Mouse (Mus musculus) splenic B cell, adult 2 months (primary cell): ENCODE results near the gene Ptcd3.
A peak's percentile ranks its signal among the peaks of the same experiment; 100 is the strongest.
"Not testable (repeated sequence)": the region's sequence is repeated elsewhere in the genome, so short reads cannot be mapped to it uniquely, and the experiment has no call there.

ENCODE experiments used
- DNase-seq: peaks from one replicate; pipeline ENCODE4 v3.0.0-alpha.2; 2011; ENCODE audit warnings: low read depth, low spot score
- H3K27me3 ChIP-seq: 2 replicates; pipeline ENCODE4 v1.6.1; 2012; ENCODE audit warnings: mild to moderate bottlenecking, low read length, moderate library complexity, mixed read lengths; ENCODE audit not compliant: control insufficient read depth, poor library complexity, insufficient read depth, severe bottlenecking
- H3K36me3 ChIP-seq: 2 replicates; pipeline ENCODE4 v1.6.1; 2012; ENCODE audit warnings: mild to moderate bottlenecking, low read length, moderate library complexity, mixed read lengths; ENCODE audit not compliant: control insufficient read depth, poor library complexity, insufficient read depth, severe bottlenecking

Gene Ptcd3

DNA sequence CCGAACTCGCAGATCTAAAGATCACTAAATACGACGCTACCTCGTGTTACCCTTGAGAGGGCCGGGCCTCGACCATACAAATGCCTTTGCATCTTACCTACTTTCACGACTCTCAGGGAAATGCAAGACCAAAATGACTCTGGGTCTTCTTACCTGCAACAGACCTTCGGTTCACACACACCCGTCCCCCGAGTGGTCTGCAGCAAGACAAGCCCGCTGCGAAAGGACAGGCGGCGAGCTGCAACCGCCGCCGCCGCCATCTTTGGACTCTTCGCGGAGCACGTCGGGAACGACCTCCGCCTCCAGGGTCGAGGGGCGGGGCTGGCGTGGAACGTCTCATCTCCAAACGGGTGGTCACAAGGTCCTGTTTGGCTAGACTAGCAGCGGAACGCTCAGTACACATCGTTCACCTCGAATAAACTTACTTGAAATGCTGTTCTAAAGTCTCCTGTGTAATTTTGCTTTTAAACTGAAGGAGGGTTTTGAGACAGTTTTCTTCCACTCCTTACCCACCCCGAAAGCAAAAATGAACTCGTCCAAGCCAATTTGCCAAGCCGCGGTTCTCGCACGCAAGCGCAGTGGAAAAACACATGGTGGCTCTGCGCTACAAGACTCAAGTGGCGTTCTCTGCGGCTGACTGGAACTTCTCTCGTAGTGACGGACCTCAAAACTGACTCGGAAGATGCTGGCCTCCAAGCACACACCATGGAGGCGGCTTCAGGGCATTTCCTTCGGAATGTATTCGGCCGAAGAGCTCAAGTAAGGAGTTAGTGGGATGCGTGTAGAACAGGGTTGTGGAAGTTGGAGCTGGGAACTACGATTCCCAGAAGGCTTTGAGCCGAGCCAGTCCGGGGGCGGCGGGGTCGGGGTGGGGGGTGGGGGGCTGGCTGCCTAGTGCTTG, at the start of gene Ptcd3, which contains the start of gene Polr1a:
Ptcd3 (minus strand) TSS at position 270 of the 901 bp plus-strand sequence.
Polr1a (plus strand) TSS at position 573 of the 901 bp plus-strand sequence.
- DNase-seq, result peak; percentile 94
- H3K27me3 ChIP-seq, result no peaks in the 10 kb centered on the region
- H3K36me3 ChIP-seq, result peaks cover 13% of the 10 kb centered on the region

DNA sequence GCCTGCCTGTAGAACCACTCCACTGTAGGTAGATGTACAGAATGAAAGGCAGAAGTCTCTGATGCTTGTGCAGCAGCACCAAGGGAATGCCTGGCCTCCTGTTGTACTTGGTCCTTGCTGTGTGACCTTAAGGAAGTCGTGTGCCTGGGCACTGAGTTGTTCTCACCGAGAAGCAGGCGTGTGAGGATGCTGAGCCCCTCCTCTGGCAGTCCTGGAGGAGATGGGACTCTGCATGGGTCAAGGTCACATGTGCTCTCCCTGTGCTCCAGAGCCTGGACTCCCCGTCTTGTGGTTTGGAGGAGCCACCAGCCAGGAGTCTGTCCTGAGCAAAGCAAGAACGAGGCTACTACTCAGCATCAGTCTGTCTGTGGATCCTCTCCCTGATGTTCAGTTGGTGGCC, 42.6 kb upstream of the Ptcd3 start:
- no peaks in the 10 kb centered on the region for H3K27me3 ChIP-seq
- no peak for DNase-seq
- peaks cover 12% of the 10 kb centered on the region for H3K36me3 ChIP-seq

DNA sequence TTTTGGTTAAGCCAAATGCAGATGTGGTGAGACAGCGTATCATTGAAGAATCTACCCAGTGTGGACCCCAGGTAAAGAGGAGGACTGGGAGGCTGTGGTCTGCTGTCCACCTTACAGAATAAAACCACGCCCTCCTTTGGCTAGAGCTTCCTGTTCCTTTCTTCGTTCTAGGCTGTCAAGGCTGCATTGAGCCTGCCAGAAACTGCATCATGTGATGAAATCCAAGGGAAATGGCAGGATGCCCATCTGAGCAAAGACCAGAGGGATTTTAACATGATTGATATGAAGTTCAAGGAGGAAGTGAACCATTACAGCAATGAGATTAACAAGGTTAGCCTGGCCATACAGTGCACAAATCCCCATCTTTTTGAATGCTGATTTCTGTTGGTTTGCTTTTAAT, 42.0 kb upstream of the Ptcd3 start:
- no peaks in the 10 kb centered on the region for H3K27me3 ChIP-seq
- peaks cover 12% of the 10 kb centered on the region for H3K36me3 ChIP-seq
- DNase-seq, result no peak

DNA sequence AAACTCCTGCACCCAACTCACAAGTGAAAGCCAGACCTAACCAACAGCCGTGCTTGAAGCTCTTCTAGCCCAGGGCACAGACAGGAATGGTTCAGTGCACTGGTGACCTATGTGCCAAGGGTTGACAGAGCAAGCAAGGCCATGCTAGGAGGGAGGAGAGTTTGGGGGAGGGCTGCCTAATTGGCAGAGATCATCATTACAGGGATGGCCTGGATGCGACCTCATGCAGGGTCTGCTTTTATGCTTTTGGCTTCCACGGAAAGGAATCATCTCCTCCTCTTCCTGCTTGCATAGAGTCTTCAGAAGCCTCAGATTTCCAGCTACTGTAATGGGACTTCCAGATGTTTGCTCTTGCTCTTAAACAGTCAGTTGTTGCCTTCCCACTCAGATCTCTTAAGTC, 41.2 kb upstream of the Ptcd3 start:
- no peak for DNase-seq
- H3K36me3 ChIP-seq, result peaks cover 12% of the 10 kb centered on the region
- H3K27me3 ChIP-seq, result no peaks in the 10 kb centered on the region

DNA sequence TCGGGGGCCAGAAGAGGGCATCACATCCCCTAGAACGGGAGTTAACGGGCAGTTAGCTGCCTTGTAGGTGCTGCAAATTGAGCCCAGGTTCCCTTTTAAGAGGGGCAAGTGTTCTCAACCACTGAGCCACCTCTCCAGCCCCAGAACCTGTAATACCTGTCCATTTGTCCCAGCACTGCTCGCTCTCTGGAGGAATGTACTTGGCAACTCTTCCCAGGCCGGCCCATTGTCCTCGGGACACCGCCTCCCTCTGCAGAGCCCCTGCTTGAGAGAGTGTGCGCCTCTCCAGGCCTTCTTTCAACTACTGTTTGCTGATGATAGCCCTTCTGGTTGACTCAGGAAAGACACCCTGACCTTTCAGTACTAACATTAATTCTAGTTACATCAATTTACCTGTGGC, 37.6 kb upstream of the Ptcd3 start:
- peaks cover 10% of the 10 kb centered on the region; the same call in 1 of the 2 replicates for H3K36me3 ChIP-seq
- peak; percentile 15 for DNase-seq
- H3K27me3 ChIP-seq, result no peaks in the 10 kb centered on the region

DNA sequence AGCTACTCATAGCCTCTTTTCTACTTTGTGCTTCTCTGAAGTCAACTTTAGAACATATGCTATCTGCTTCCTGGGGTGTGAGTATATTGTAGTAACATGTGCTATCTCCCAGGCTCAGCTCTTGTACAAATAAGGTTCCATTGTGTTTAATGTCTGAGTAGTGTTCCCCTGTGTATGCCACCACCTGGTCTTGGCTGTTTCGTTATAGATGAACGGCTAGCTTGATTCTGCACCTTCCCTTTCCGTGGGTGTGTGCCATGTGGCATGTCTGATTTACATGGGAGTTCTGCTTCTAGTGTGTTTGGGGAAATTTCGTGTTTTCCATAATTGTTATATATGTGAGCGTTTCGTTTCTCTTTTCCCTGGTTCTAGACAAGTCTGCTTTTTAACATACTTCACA, 36.6 kb upstream of the Ptcd3 start:
- peak; percentile 22 for DNase-seq
- Histone ChIP-seq H3K27me3 (no peaks in the 10 kb centered on the region), H3K36me3 (peaks cover 9% of the 10 kb centered on the region; the same call in 1 of the 2 replicates)

DNA sequence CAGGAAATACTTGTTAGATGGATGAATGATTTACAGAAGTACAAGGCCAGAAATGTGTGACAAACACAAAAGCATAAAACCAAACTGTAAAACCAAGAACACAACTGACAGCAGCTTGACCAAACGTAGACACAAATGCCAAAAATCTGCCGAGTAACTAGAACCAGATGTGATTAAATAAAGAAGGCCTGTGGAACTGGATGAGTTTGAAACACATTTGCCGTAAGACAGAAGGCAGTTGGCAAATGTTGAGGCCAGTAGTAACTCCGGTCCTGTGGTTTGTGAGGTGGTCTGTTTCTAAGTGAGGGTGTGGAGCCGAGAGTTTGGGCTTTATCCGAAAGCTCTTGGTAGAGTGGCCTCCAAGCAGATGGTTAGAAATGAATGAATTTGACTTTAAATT, 32.4 kb upstream of the Ptcd3 start:
- H3K27me3 ChIP-seq, result no peaks in the 10 kb centered on the region
- peaks cover 6% of the 10 kb centered on the region for H3K36me3 ChIP-seq
- no peak for DNase-seq

DNA sequence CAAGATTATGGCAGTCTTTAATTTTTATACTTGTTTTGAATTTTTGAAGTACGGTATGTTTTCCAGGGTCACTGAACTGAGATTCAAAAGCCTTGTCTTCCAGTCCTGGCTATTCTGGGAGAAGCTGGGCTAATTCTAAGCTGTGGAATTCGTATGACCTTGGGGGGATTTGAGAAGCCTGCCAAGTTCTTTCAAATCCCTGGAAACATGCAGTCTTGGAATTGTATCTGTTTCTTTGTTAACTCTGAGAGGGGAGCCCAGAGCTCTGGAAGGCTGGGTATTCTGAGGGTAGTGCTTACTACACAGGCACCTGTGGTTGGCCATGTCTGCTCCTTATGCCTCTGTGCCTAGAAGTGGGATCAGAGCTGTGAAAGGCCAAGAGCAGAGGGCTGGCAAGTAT, 27.2 kb upstream of the Ptcd3 start:
- Histone ChIP-seq H3K36me3 (peaks cover 4% of the 10 kb centered on the region), H3K27me3 (no peaks in the 10 kb centered on the region)
- DNase-seq, result no peak

DNA sequence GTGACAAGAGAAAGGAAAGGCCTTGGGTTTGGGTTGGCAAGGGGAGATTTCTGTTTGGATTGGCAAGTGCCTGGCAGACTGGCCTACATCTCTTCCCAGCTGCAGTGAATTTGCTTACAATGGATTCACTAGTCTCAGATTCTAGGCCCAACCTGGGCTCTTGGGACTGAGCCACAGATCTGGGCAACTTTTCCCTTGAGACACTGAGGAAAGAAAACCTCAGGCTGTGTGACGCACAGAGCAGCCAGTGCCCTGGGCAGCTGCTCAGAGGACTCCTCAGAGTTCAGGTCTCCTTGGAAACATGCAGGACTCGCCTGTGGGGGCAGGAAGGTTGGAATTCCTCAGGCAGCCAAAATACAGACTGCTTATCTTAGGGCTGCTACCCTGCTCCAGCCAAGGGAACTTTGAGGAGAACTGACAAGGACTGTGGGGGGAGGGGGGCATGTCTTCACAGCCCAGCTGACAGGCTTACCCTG, 25.6 kb upstream of the Ptcd3 start:
- peaks cover 4% of the 10 kb centered on the region for H3K36me3 ChIP-seq
- no peak for DNase-seq
- H3K27me3 ChIP-seq, result no peaks in the 10 kb centered on the region

DNA sequence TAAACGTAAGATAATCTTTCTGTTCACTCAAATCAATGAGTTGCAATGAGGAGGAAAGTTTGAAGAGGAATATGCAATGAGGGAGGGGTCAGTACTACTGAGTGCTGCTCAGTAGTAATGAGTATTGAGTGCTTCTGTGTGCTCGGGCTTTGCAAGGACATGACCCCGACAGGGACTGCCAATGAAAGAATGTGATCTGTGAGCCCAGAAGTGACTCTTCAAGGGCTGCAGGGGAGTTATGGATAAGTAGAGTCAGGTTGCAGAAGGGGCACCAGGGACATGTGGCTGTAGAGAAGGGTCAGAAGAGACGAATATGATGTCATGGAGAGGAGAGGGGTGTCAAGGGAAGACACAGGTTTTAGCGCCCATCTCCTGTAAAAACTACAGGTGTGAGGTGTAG, 23.8 kb upstream of the Ptcd3 start:
- Histone ChIP-seq H3K36me3 (peaks cover 4% of the 10 kb centered on the region), H3K27me3 (no peaks in the 10 kb centered on the region)
- DNase-seq, result no peak

DNA sequence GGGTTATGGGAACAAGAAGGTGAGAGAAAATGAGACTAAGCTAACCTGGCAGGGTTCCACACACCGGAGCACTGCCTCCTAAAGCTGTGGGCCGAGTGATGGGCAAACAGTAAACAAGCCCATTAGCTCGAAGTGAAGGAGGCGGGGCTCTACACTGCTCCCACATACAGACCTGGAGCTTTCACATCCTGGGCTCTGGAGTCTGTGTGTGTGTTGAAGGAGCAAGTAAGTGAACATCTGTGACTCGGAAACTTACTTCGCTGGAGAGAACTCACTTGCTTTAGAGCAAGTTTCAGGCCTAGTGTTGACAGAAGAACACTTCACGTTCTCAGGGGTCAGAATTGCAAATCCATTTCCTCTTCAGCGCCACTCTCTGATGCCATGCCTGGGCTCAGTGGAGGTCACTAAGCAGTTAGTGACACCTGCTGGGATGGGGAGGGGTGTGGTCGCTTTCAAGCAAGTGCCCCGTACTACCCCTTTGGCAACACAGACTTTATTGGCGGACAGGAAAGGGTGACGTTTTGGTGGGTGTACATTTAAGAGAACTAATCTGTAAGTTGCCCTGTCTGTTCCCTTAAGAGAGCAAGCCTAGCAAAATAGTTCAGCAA, 22.4 kb upstream of the Ptcd3 start:
- peak; percentile 44 for DNase-seq
- no peaks in the 10 kb centered on the region for H3K27me3 ChIP-seq

DNA sequence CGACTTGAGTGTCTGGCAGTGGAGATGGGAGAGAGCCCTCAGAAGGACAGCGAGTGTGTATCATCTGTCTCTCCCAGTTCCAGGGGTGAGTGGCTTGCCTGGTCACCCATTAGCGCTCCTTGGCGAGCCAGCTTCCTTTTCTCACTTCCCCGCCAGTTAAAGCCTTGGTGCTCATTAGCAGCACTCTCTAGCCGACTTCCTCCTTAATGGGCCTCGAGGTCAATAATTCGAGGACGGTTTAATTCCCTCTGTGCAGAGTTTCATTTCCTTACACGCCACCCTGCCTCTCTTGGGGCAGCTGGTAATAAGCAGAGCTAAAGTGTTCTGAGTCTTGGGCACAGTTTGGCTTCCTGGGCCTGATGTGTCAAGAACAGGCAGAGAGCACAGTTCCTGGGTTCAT, 21.5 kb upstream of the Ptcd3 start:
- DNase-seq, result peak; percentile 63

More for the DNA sequence above, 22.4 kb upstream of the Ptcd3 start:
- H3K36me3 ChIP-seq, result peaks cover 5% of the 10 kb centered on the region

DNA sequence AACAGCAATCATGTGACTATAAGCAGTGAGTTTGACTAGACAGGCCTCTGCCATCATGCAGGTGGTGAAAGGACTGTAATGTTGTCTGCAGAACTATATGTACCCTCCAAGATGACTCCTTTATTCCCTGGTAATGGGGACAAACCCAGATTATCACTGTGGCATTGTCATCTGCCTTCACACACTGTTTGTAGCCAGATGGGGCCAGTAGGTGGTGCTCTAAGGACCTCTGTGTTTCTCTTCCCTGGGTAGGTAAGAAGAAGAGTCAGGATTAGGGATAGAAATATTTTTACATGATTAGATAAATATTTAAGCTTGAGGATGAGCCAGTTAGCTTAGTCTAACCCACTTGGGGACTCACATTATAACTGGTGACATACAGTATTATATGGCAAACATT, 19.4 kb upstream of the Ptcd3 start:
- no peaks in the 10 kb centered on the region for H3K27me3 ChIP-seq
- peak; percentile 61 for DNase-seq
- peaks cover 5% of the 10 kb centered on the region for H3K36me3 ChIP-seq

More for the DNA sequence above, 21.5 kb upstream of the Ptcd3 start:
- Histone ChIP-seq H3K27me3 (no peaks in the 10 kb centered on the region), H3K36me3 (peaks cover 5% of the 10 kb centered on the region)

DNA sequence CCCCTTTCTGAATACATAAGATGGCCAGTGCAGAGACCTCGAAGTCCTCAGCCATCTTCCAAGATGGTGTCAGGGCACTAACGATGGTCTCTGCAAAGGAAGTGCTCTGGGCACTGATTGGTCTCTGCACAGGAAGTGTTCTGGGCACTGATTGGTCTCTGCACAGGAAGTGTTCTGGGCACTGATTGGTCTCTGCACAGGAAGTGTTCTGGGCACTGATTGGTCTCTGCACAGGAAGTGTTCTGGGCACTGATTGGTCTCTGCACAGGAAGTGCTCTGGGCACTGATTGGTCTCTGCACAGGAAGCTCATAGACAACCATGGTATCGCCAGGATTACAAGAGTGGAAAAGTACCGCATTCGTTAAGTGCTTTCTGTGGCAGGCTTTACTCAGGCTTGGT, 16.7 kb upstream of the Ptcd3 start:
- H3K36me3 ChIP-seq, H3K27me3 ChIP-seq, DNase-seq: not testable (repeated sequence)

DNA sequence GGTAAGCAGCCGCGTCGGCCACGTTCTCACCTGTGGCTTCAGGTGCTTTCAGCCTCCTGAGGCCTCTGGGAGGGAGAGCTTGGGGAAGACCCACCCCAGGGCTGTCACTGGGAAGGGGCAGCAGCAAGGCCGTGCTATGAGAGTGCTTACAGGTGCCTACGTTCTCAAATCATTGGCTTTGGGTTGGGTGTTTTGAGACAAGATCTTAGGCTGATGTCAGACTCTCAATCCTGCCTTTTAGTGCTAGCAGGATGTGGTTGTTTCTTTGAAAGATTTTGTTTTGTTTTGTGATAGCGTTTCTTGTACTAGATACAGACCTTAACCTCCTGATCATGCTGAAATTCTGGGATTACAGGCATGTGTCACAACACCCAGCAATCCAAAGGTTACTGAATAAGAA, 12.2 kb upstream of the Ptcd3 start:
- H3K36me3 ChIP-seq, result peaks cover 17% of the 10 kb centered on the region
- no peak for DNase-seq
- H3K27me3 ChIP-seq, result no peaks in the 10 kb centered on the region
